Mouse (Mus musculus) liver, adult 2 months (tissue): Measurements from ENCODE around the gene Gm37240. TPM values are rescaled to one million over a fixed set of nuclear protein-coding genes. Genes with fewer than 3 reads are reported as not detected.

Experiments
- DNase-seq: peaks from one replicate; pipeline ENCODE4 v3.0.0-alpha.2; 2011; ENCODE audit warnings: low read depth, low spot score; ENCODE audit errors: extremely low read depth
- H3K27ac ChIP-seq: fragments of 200-500 bp; replicated peaks from 2 replicates; pipeline ENCODE4 v1.5.1; 2012; ENCODE audit warnings: low read depth, mild to moderate bottlenecking, control low read depth, inconsistent platforms, low read length; ENCODE audit not compliant: insufficient read depth
- H3K27me3 ChIP-seq: fragments of 200-500 bp; 2 replicates; pipeline ENCODE4 v1.6.1; 2012; ENCODE audit warnings: mild to moderate bottlenecking, moderate library complexity, low read length, inconsistent platforms; ENCODE audit not compliant: control insufficient read depth, insufficient read depth
- H3K36me3 ChIP-seq: fragments of 200-500 bp; 2 replicates; pipeline ENCODE4 v1.6.1; 2012; ENCODE audit warnings: low read length, inconsistent platforms; ENCODE audit not compliant: control insufficient read depth, insufficient read depth
- H3K4me1 ChIP-seq: fragments of 200-500 bp; 2 replicates; pipeline ENCODE4 v1.6.1; 2011; ENCODE audit warnings: low read length; ENCODE audit not compliant: control insufficient read depth, insufficient read depth
- H3K4me3 ChIP-seq: fragments of 200-500 bp; 2 replicates; pipeline ENCODE4 v1.5.1; 2011; ENCODE audit warnings: low read depth, mild to moderate bottlenecking, control low read depth, low read length, moderate library complexity; ENCODE audit not compliant: insufficient read depth
- H3K79me2 ChIP-seq: fragments of 200-500 bp; 2 replicates; pipeline ENCODE4 v1.6.1; 2012; ENCODE audit warnings: inconsistent platforms, mild to moderate bottlenecking, low read length, moderate library complexity; ENCODE audit not compliant: control insufficient read depth, insufficient read depth
- H3K9ac ChIP-seq: fragments of 200-500 bp; 2 replicates; pipeline ENCODE4 v1.6.1; 2012; ENCODE audit warnings: low read depth, mild to moderate bottlenecking, control low read depth, inconsistent platforms, low read length
- CTCF ChIP-seq: fragments of 200-500 bp; IDR thresholded peaks from 2 replicates; pipeline ENCODE4 v1.5.1; 2011; ENCODE audit warnings: low read depth, low read length, control low read depth
- POLR2A ChIP-seq: fragments of 200-500 bp; IDR thresholded peaks from 2 replicates; pipeline ENCODE4 v1.6.1; 2011; ENCODE audit warnings: low read length, control low read depth; ENCODE audit not compliant: insufficient read depth; ENCODE audit errors: extremely low read depth
- WGBS: fragments of 180-500 bp; shearing (Covaris S2); methylation state at CpG from one replicate; pipeline ENCODE4 v1.1.7; 2018; 5-methylcytosine and 5-hydroxymethylcytosine counted together
- polyA plus RNA-seq: library from polyadenylated mRNA; depleted of rRNA; stranded (reverse); fragments of >200 nt; gene quantifications from 2 replicates; pipeline ENCODE4 v1.2.3, GENCODE M21; 2012
- total RNA-seq: library from RNA; depleted of rRNA; stranded (reverse); fragments of >200 nt; gene quantifications from 2 replicates; pipeline ENCODE4 v1.2.3, GENCODE M21; 2014

Gm37240 gene
- total and polyA plus RNA-seq, 2 experiments: 2.2 to 6.9 TPM

- Histone ChIP-seq H3K79me2 (no peaks in the 10 kb centered on the region), H3K27me3 (no peaks in the 10 kb centered on the region), H3K9ac (no peak overlapping the region), H3K27ac (no peak overlapping the region), H3K4me1 (no peaks in the 10 kb centered on the region), H3K36me3 (no peaks in the 10 kb centered on the region), H3K4me3 (no peak overlapping the region)
- 47% methylated on average over 11 of the region's 11 CpGs for WGBS
- TF ChIP-seq POLR2A (no peak), CTCF (no peak)
- DNase-seq: no peak
Measured at GRCm38 (mm10) chr3:85106956-85107355, 780.4 kb downstream of the Gm37240 start.

DNA sequence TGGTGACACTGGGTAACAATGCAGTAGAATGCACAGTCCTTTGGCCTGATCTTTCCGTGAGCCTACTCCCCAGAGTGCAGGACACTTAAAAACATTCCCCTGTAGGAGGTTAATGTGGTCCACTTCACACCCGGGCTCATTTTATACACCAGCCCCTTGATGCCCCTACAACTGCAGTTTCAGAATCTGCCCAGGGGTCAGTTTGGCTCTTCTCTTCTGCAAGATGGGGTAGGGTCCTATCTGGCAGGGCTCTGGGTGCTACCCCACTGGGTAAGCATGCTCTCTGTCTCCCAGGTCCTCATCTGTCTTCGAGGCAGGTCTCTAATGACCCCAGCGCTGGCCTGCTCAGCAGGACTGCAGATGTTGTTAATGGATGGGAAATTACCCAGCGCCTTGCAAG, 783.0 kb downstream of the Gm37240 start:
- H3K36me3 ChIP-seq: no peaks in the 10 kb centered on the region
- no peaks in the 10 kb centered on the region for H3K4me1 ChIP-seq
- no peak overlapping the region for H3K9ac ChIP-seq
- no peak overlapping the region for H3K27ac ChIP-seq
- DNase-seq: no peak
- no peaks in the 10 kb centered on the region for H3K79me2 ChIP-seq
- TF ChIP-seq CTCF (no peak), POLR2A (no peak)
- no peak overlapping the region for H3K4me3 ChIP-seq
- 54% methylated on average over 5 of the region's 5 CpGs for WGBS
- H3K27me3 ChIP-seq: no peaks in the 10 kb centered on the region

DNA sequence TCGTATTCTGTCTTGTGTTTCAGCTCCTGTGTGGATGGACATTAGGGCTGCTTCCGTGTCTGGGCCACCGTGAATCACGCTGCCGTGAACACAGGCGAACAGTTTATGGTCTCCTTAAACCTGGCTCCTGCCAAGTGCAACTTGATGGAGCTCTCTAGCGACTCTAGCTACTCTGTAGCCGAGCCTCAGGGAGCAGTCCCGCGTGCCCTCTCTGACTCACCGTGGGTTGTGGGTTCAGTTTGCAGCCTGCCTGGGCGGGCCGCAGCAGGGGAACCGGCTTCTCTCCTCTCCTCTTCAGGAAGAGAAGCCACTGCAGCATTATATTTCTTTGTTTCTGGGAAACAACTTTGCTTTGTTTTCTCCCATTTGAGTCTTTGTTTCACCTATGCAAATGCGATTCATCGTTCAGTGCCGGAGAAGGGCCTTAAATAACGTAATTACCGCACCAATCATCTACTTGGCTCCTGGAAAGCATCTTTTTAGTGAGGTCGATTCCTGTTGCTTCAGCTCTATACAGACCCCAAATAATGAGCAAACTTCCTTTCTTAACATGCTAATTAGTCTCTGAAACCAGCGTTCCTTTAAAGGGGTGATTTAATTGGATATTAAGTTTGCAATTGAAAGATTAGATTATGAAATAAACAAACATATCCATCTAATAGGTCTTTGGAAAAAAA, 806.3 kb downstream of the Gm37240 start:
- H3K4me3 ChIP-seq: no peak overlapping the region
- H3K9ac ChIP-seq: no peak overlapping the region
- 80% methylated on average over 21 of the region's 21 CpGs for WGBS
- no peaks in the 10 kb centered on the region for H3K4me1 ChIP-seq
- no peak for DNase-seq
- H3K36me3 ChIP-seq: no peaks in the 10 kb centered on the region
- H3K27me3 ChIP-seq: no peaks in the 10 kb centered on the region
- H3K79me2 ChIP-seq: no peaks in the 10 kb centered on the region
- H3K27ac ChIP-seq: no peak overlapping the region
- TF ChIP-seq CTCF: no peak

DNA sequence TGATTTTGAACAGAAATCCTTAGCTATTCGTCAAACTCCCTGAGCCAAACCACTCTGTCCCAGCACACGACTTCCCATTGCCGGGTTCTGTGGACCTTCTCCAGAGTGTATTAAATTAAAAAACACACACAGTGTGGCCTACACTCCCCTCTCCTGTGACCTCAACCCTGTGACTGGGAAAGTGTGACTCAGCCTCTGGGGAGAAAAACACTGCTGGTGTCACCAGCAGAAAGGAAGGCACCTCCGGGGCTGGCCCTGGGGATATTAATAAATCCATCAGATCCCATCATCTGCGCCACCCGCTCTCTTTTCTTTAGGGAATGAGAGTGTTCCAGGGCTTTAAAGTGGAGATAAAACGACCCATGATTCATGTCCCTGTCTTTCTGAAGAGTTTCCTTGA, 823.2 kb downstream of the Gm37240 start:
- H3K27ac ChIP-seq: no peak overlapping the region
- no peaks in the 10 kb centered on the region for H3K4me1 ChIP-seq
- WGBS: 79% methylated on average over 7 of the region's 7 CpGs
- H3K79me2 ChIP-seq: no peaks in the 10 kb centered on the region
- no peak overlapping the region for H3K9ac ChIP-seq
- no peaks in the 10 kb centered on the region for H3K36me3 ChIP-seq
- TF ChIP-seq POLR2A (no peak), CTCF (no peak)
- no peak overlapping the region for H3K4me3 ChIP-seq
- no peaks in the 10 kb centered on the region for H3K27me3 ChIP-seq
- no peak for DNase-seq

GRCm38 (mm10) chr3:85060153-85060552, 827.2 kb downstream of the Gm37240 start:
- Histone ChIP-seq H3K79me2 (no peaks in the 10 kb centered on the region), H3K4me3 (no peak overlapping the region), H3K4me1 (no peaks in the 10 kb centered on the region), H3K27me3 (no peaks in the 10 kb centered on the region), H3K36me3 (no peaks in the 10 kb centered on the region), H3K9ac (no peak overlapping the region), H3K27ac (no peak overlapping the region)
- 38% methylated on average over 7 of the region's 7 CpGs for WGBS
- peak; percentile 69 for DNase-seq
- TF ChIP-seq POLR2A: no peak
- no peak for TF ChIP-seq CTCF

DNA sequence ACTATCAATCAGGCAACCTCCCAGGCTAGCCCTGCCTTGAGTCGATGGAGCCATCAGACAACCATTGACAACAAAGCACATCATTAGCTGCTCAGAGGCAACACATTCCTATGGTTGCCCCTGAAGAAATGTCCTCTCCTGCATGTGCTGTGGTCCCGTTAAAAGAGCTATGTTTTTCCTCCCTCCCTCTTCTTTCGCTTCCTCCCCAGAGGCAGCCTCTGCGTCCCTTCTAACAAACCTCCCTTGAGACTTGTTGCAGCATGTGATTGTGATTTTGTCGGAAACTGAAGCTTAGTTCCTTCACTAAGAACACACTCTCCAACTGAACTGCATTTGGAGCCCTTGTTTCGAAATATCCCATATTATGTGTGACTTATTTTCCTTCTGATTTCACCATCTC, 830.1 kb downstream of the Gm37240 start:
- no peak for DNase-seq
- Histone ChIP-seq H3K27me3 (no peaks in the 10 kb centered on the region), H3K27ac (no peak overlapping the region), H3K4me1 (no peaks in the 10 kb centered on the region), H3K79me2 (no peaks in the 10 kb centered on the region), H3K9ac (no peak overlapping the region), H3K36me3 (no peaks in the 10 kb centered on the region), H3K4me3 (no peak overlapping the region)
- 83% methylated on average over 6 of the region's 6 CpGs for WGBS
- TF ChIP-seq POLR2A (no peak), CTCF (no peak)
